Mouse (Mus musculus) heart, embryonic 16.5 days (tissue): ENCODE results near the gene Pla2g16. TPM values are rescaled to one million over a fixed set of nuclear protein-coding genes. Genes with fewer than 3 reads are reported as not detected.
A peak's percentile ranks its signal among the peaks of the same experiment; 100 is the strongest.

Experiments
- ATAC-seq: fragments of 200-750 bp; cut with Nextera tagmentation; replicated peaks from 2 replicates; pipeline ENCODE4 v1.8.0; 2017; ENCODE audit warnings: moderate number of reproducible peaks; ENCODE audit not compliant: insufficient read depth, low FRiP score; ENCODE audit errors: extremely low read depth
- H3K27ac ChIP-seq: fragments of 300-500 bp; sonication (generic); 2 replicates; pipeline ENCODE4 v1.5.1; 2014; ENCODE audit warnings: mild to moderate bottlenecking, low read length, control low read depth, moderate library complexity
- H3K27me3 ChIP-seq: fragments of 300-500 bp; sonication (generic); 2 replicates; pipeline ENCODE4 v1.6.1; 2014; ENCODE audit warnings: low read length, mixed read lengths; ENCODE audit not compliant: control insufficient read depth, insufficient read depth
- H3K36me3 ChIP-seq: fragments of 300-500 bp; sonication (generic); 2 replicates; pipeline ENCODE4 v1.6.1; 2014; ENCODE audit not compliant: control insufficient read depth, insufficient read depth
- H3K4me1 ChIP-seq: fragments of 300-500 bp; sonication (generic); 2 replicates; pipeline ENCODE4 v1.6.1; 2014; ENCODE audit warnings: low read length, mixed read lengths; ENCODE audit not compliant: control insufficient read depth, insufficient read depth
- H3K4me2 ChIP-seq: fragments of 300-500 bp; sonication (generic); 2 replicates; pipeline ENCODE4 v1.6.1; 2014; ENCODE audit warnings: low read depth, mild to moderate bottlenecking, control low read depth, low read length
- H3K4me3 ChIP-seq: fragments of 300-500 bp; sonication (generic); 2 replicates; pipeline ENCODE4 v1.5.1; 2014; ENCODE audit warnings: mild to moderate bottlenecking, control low read depth, low read length
- H3K9ac ChIP-seq: fragments of 300-500 bp; sonication (generic); 2 replicates; pipeline ENCODE4 v1.6.1; 2014; ENCODE audit warnings: low read length, control low read depth
- H3K9me3 ChIP-seq: fragments of 300-500 bp; sonication (generic); replicated peaks from 2 replicates; pipeline ENCODE4 v1.6.1; 2016; ENCODE audit warnings: low read length; ENCODE audit not compliant: control insufficient read depth
- WGBS: fragments of 180-500 bp; shearing (Covaris S2); extraction: QIAGEN DNeasy Blood & Tissue Kit; methylation state at CpG from one replicate; pipeline ENCODE4 v1.1.7; 2014; 5-methylcytosine and 5-hydroxymethylcytosine counted together
- polyA plus RNA-seq: library from polyadenylated mRNA; unstranded; fragments of >200 nt; fragmentation: Nextera tagmentation; extraction: Ambion mirVana; gene quantifications from 2 replicates; pipeline ENCODE4 v1.2.1, GENCODE M21; 2015

The Pla2g16 gene
- polyA plus RNA-seq = 51.4 and 53.0 TPM in 2 replicates

GRCm38 (mm10) chr19:7557328-7557822 is at the start of gene Pla2g16:
TSS of gene Pla2g16 (plus strand) at chr19:7557459.
- peak within 1 kb of the TSS; percentile 67 for H3K4me2 ChIP-seq
- H3K9ac ChIP-seq = peak within 1 kb of the TSS; percentile 73
- no peaks in the 10 kb centered on the region for H3K36me3 ChIP-seq
- ATAC-seq = peak; percentile 93
- peak within 1 kb of the TSS; percentile 67 for H3K4me3 ChIP-seq
- H3K27me3 ChIP-seq = no peaks in the 10 kb centered on the region
- peaks cover 10% of the 10 kb centered on the region for H3K4me1 ChIP-seq
- H3K9me3 ChIP-seq = no peaks in the 10 kb centered on the region
- WGBS = under 1% methylated on average over 27 of the region's 27 CpGs
- H3K27ac ChIP-seq = peak within 1 kb of the TSS; percentile 81

- Histone ChIP-seq H3K36me3 (peaks cover 11% of the 10 kb centered on the region), H3K27ac (no peak overlapping the region), H3K9me3 (no peaks in the 10 kb centered on the region), H3K4me1 (peaks cover 6% of the 10 kb centered on the region), H3K4me2 (no peak overlapping the region), H3K27me3 (no peaks in the 10 kb centered on the region), H3K4me3 (no peak overlapping the region), H3K9ac (no peak overlapping the region)
- no peak for ATAC-seq
- 64% methylated on average over 4 of the region's 4 CpGs for WGBS
Observed at GRCm38 (mm10) chr19:7508026-7508425, 49.2 kb upstream of the Pla2g16 start.

GRCm38 (mm10) chr19:7516437-7516836 is 40.8 kb upstream of the Pla2g16 start:
- peaks cover 22% of the 10 kb centered on the region for H3K36me3 ChIP-seq
- no peaks in the 10 kb centered on the region for H3K9me3 ChIP-seq

GRCm38 (mm10) chr19:7521619-7522018 is 35.6 kb upstream of the Pla2g16 start:
- Histone ChIP-seq H3K4me2 (no peak overlapping the region), H3K9me3 (peaks cover 4% of the 10 kb centered on the region; the same call in 1 of the 2 replicates), H3K27me3 (no peaks in the 10 kb centered on the region), H3K27ac (no peak overlapping the region), H3K36me3 (peaks cover 46% of the 10 kb centered on the region), H3K9ac (no peak overlapping the region), H3K4me3 (no peak overlapping the region), H3K4me1 (peaks cover 5% of the 10 kb centered on the region)
- WGBS = 89% methylated on average over 3 of the region's 3 CpGs
- ATAC-seq = no peak

More at GRCm38 (mm10) chr19:7516437-7516836, 40.8 kb upstream of the Pla2g16 start:
- H3K9ac ChIP-seq = no peak overlapping the region
- H3K4me2 ChIP-seq = no peak overlapping the region
- ATAC-seq = no peak
- H3K27me3 ChIP-seq = no peaks in the 10 kb centered on the region
- 84% methylated on average over 1 of the region's 1 CpGs for WGBS
- H3K4me3 ChIP-seq = no peak overlapping the region
- H3K4me1 ChIP-seq = peaks cover 5% of the 10 kb centered on the region
- no peak overlapping the region for H3K27ac ChIP-seq

- H3K9me3 ChIP-seq = peaks cover 4% of the 10 kb centered on the region; the same call in 1 of the 2 replicates
- H3K27me3 ChIP-seq = no peaks in the 10 kb centered on the region
- no peak for ATAC-seq
- H3K27ac ChIP-seq = no peak overlapping the region
- H3K4me3 ChIP-seq = no peak overlapping the region
- H3K9ac ChIP-seq = no peak overlapping the region
- WGBS = 90% methylated on average over 2 of the region's 2 CpGs
- peaks cover 5% of the 10 kb centered on the region for H3K4me1 ChIP-seq
- no peak overlapping the region for H3K4me2 ChIP-seq
- H3K36me3 ChIP-seq = peaks cover 43% of the 10 kb centered on the region
Observed at GRCm38 (mm10) chr19:7522856-7523255, 34.4 kb upstream of the Pla2g16 start.

GRCm38 (mm10) chr19:7523292-7523691 is 34.0 kb upstream of the Pla2g16 start:
- no peak overlapping the region for H3K4me3 ChIP-seq
- H3K36me3 ChIP-seq = peaks cover 42% of the 10 kb centered on the region
- no peak for ATAC-seq
- H3K27ac ChIP-seq = no peak overlapping the region
- H3K27me3 ChIP-seq = no peaks in the 10 kb centered on the region
- WGBS = 95% methylated on average over 1 of the region's 1 CpGs
- no peak overlapping the region for H3K4me2 ChIP-seq
- H3K9ac ChIP-seq = no peak overlapping the region
- peaks cover 4% of the 10 kb centered on the region; the same call in 1 of the 2 replicates for H3K9me3 ChIP-seq
- peaks cover 5% of the 10 kb centered on the region for H3K4me1 ChIP-seq

GRCm38 (mm10) chr19:7523781-7524180 is 33.5 kb upstream of the Pla2g16 start:
- H3K4me1 ChIP-seq = peaks cover 5% of the 10 kb centered on the region
- no peak overlapping the region for H3K27ac ChIP-seq
- H3K4me3 ChIP-seq = no peak overlapping the region
- H3K27me3 ChIP-seq = no peaks in the 10 kb centered on the region
- H3K9ac ChIP-seq = no peak overlapping the region
- H3K4me2 ChIP-seq = no peak overlapping the region
- ATAC-seq = no peak
- peaks cover 4% of the 10 kb centered on the region; the same call in 1 of the 2 replicates for H3K9me3 ChIP-seq
- peaks cover 38% of the 10 kb centered on the region for H3K36me3 ChIP-seq

- Histone ChIP-seq H3K4me2 (no peak overlapping the region), H3K4me3 (no peak overlapping the region), H3K36me3 (peaks cover 36% of the 10 kb centered on the region), H3K27ac (no peak overlapping the region), H3K27me3 (no peaks in the 10 kb centered on the region), H3K9me3 (peaks cover 4% of the 10 kb centered on the region; the same call in 1 of the 2 replicates), H3K4me1 (no peaks in the 10 kb centered on the region), H3K9ac (no peak overlapping the region)
- 81% methylated on average over 3 of the region's 3 CpGs for WGBS
- ATAC-seq = no peak
Observed at GRCm38 (mm10) chr19:7524879-7525278, 32.4 kb upstream of the Pla2g16 start.

GRCm38 (mm10) chr19:7528639-7529428 is 28.4 kb upstream of the Pla2g16 start:
- H3K4me2 ChIP-seq = no peak overlapping the region
- no peak; the same call in 1 of the 2 replicates for ATAC-seq
- H3K27ac ChIP-seq = no peak overlapping the region
- 40% methylated on average over 7 of the region's 7 CpGs for WGBS
- H3K9ac ChIP-seq = no peak overlapping the region
- H3K4me1 ChIP-seq = no peaks in the 10 kb centered on the region
- H3K9me3 ChIP-seq = no peaks in the 10 kb centered on the region
- H3K4me3 ChIP-seq = no peak overlapping the region
- no peaks in the 10 kb centered on the region for H3K27me3 ChIP-seq
- H3K36me3 ChIP-seq = peaks cover 39% of the 10 kb centered on the region
